8 mouse cellular contexts compared by ENCODE assay signal in the genomic region with DNA sequence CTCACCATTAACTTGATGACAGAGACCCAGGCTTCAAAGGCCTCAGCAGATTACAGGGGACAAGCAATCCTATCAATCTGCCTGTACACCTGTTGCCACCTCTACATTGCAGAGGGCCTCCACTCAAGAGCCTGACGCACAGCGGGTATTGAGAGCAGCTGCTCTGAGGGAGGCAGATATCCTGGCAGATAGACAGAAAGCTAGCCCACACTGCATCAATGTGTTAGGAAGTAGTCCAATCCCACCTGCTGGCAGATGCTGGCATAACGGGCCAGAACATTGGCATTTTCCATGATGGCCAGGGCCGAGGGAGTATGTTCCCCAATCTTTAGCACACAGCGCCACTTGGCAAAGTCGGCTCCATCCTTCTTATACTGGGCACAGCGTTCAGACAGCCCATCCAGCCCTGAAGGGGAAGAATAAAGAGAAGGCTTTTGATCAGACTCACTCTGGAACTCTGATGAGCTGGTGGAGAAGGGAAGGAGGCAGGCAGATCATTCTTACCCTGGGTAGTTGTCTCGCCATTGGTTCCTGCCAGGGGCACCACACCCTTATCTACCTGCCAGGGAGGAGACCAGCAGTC. TPM values are rescaled to one million over a fixed set of nuclear protein-coding genes. Genes with fewer than 3 reads are reported as not detected.
DNase-seq lines count a peak whose midpoint lies in the region; ATAC-seq and TF ChIP-seq lines count a peak whose summit lies in the region.

No protein-coding gene starts in this region.

- no peak overlapping the region for H3K4me2 ChIP-seq in forebrain, embryonic 15.5 days (replicated peaks)
- peak overlapping the region; percentile 89 for H3K4me2 ChIP-seq in neural tube, embryonic 15.5 days

- WGBS in forebrain, embryonic 15.5 days: 67% methylated on average over 8 of the region's 8 CpGs
- WGBS in neural tube, embryonic 15.5 days: 69% methylated on average over 8 of the region's 8 CpGs

- no peak overlapping the region for H3K27ac ChIP-seq in testis, adult 2 months (ENCODE audit: control insufficient read depth, insufficient read depth, low read depth, low read length)
- no peak overlapping the region for H3K27ac ChIP-seq in forebrain, embryonic 15.5 days (replicated peaks)
- H3K27ac ChIP-seq in neural tube, embryonic 15.5 days (replicated peaks): no peak overlapping the region

- no peaks in the 10 kb centered on the region for H3K36me3 ChIP-seq in testis, adult 2 months (ENCODE audit: control insufficient read depth, insufficient read depth, low read length)
- peaks cover 28% of the 10 kb centered on the region for H3K36me3 ChIP-seq in forebrain, embryonic 15.5 days
- peaks cover 36% of the 10 kb centered on the region for H3K36me3 ChIP-seq in neural tube, embryonic 15.5 days

- H3K9ac ChIP-seq in forebrain, embryonic 15.5 days (replicated peaks): 0 out of 2 replicates have a peak overlapping the region, but pooled peaks have one; percentile 66
- H3K9ac ChIP-seq in neural tube, embryonic 15.5 days (replicated peaks): no peak overlapping the region

- intact Hi-C loops in left cerebral cortex, postnatal 4 days (cut with DNase I): no loop called here

- TF ChIP-seq POLR2A in testis, adult 2 months (IDR thresholded peaks at IDR 0.05; ENCODE audit: control insufficient read depth, low read depth, low read length): no peak

- TF ChIP-seq CTCF in testis, adult 2 months (IDR thresholded peaks at IDR 0.05; ENCODE audit: control insufficient read depth, insufficient read depth, insufficient replicate concordance, low read depth, low read length): peak; percentile 13; the same call in 1 of the 2 replicates

- no peak overlapping the region for H3K4me3 ChIP-seq in testis, adult 2 months (ENCODE audit: control insufficient read depth, low read depth, low read length)
- 0 out of 2 replicates have a peak overlapping the region, but pooled peaks have one; percentile 58 for H3K4me3 ChIP-seq in forebrain, embryonic 15.5 days
- H3K4me3 ChIP-seq in neural tube, embryonic 15.5 days (replicated peaks): peak overlapping the region; percentile 85; the same call in 1 of the 2 replicates

- peak; percentile 47 for DNase-seq in gastrocnemius, adult 18-20 months (ENCODE audit: low spot score)
- no peak for DNase-seq in gastrocnemius, postnatal 4 days (ENCODE audit: low spot score in 2 of 2)
- no peak for DNase-seq in testis, postnatal 14 days (ENCODE audit: low spot score)
- peak; percentile 79 for DNase-seq in left cerebral cortex, postnatal 4 days

- H3K9me3 ChIP-seq in forebrain, embryonic 15.5 days: no peaks in the 10 kb centered on the region
- no peaks in the 10 kb centered on the region for H3K9me3 ChIP-seq in neural tube, embryonic 15.5 days (replicated peaks)

- no peaks in the 10 kb centered on the region for H3K27me3 ChIP-seq in testis, adult 2 months (ENCODE audit: control insufficient read depth, insufficient read depth, low read length)
- H3K27me3 ChIP-seq in forebrain, embryonic 15.5 days: no peaks in the 10 kb centered on the region
- H3K27me3 ChIP-seq in neural tube, embryonic 15.5 days (replicated peaks): no peaks in the 10 kb centered on the region

- H3K4me1 ChIP-seq in testis, adult 2 months (ENCODE audit: control insufficient read depth, insufficient read depth, low read length): peaks cover 17% of the 10 kb centered on the region
- peaks cover 48% of the 10 kb centered on the region for H3K4me1 ChIP-seq in forebrain, embryonic 15.5 days
- peaks cover 55% of the 10 kb centered on the region for H3K4me1 ChIP-seq in neural tube, embryonic 15.5 days

- ATAC-seq in forebrain, embryonic 15.5 days (replicated peaks): no peak
- ATAC-seq in neural tube, embryonic 15.5 days (ENCODE audit: low FRiP score): no peak
- ATAC-seq in frontal cortex, adult (ENCODE audit: low TSS enrichment): no peak

RNA-seq across cellular contexts. Expression of gene Fam57b, which starts 1.0 kb away (rescaled TPM):
- total RNA-seq in gastrocnemius, adult 18-20 months (2021): 10 to 100 TPM; 65.3 to 75.7 TPM
- total RNA-seq in gastrocnemius, postnatal 4 days (2021): 10 to 100 TPM in 1 of 2 experiments, 1 to 10 TPM in 1; 8.4 to 11.2 TPM
- polyA plus RNA-seq in testis, adult 2 months (2012; rRNA removed): 7.9 and 9.8 TPM in 2 replicates
- polyA plus RNA-seq in forebrain, embryonic 15.5 days (2015; fragmentation: Nextera tagmentation; extraction: Ambion mirVana): 35.1 and 38.1 TPM in 2 replicates
- total RNA-seq in left cerebral cortex, postnatal 4 days (2021): 100 to 1,000 TPM; 165 to 167 TPM
- 48.2 and 54.4 TPM in 2 replicates for polyA plus RNA-seq in neural tube, embryonic 15.5 days (2015; fragmentation: Nextera tagmentation; extraction: Ambion mirVana)

RNA-seq across cellular contexts. Expression of gene Ppp4c, which starts 4.1 kb away (rescaled TPM):
- total RNA-seq in gastrocnemius, adult 18-20 months (2021): 10 to 100 TPM; 20.5 TPM
- 10 to 100 TPM; 74.6 to 74.7 TPM for total RNA-seq in gastrocnemius, postnatal 4 days (2021)
- polyA plus RNA-seq in testis, adult 2 months (2012; rRNA removed): 252 and 262 TPM in 2 replicates
- polyA plus RNA-seq in forebrain, embryonic 15.5 days (2015; fragmentation: Nextera tagmentation; extraction: Ambion mirVana): 215 TPM in 2 replicates
- total RNA-seq in left cerebral cortex, postnatal 4 days (2021): 10 to 100 TPM; 71.1 to 79.7 TPM
- polyA plus RNA-seq in neural tube, embryonic 15.5 days (2015; fragmentation: Nextera tagmentation; extraction: Ambion mirVana): 154 and 188 TPM in 2 replicates

RNA-seq across cellular contexts. Expression of gene Tbx6, which starts 15.2 kb away (rescaled TPM):
- total RNA-seq in gastrocnemius, adult 18-20 months (2021): under 1 TPM; 0.52 to 0.59 TPM
- 1 to 10 TPM in 1 of 2 experiments, under 1 TPM in 1; 0.44 to 1.1 TPM for total RNA-seq in gastrocnemius, postnatal 4 days (2021)
- polyA plus RNA-seq in testis, adult 2 months (2012; rRNA removed): 1.1 and 1.2 TPM in 2 replicates
- 0.41 and 0.65 TPM in 2 replicates for polyA plus RNA-seq in forebrain, embryonic 15.5 days (2015; fragmentation: Nextera tagmentation; extraction: Ambion mirVana)
- under 1 TPM; 0.40 to 0.58 TPM for total RNA-seq in left cerebral cortex, postnatal 4 days (2021)
- polyA plus RNA-seq in neural tube, embryonic 15.5 days (2015; fragmentation: Nextera tagmentation; extraction: Ambion mirVana): 0.34 and 0.35 TPM in 2 replicates

RNA-seq across cellular contexts. Expression of gene Ypel3, which starts 19.7 kb away (rescaled TPM):
- 100 to 1,000 TPM in 1 of 2 experiments, 10 to 100 TPM in 1; 84.9 to 101 TPM for total RNA-seq in gastrocnemius, adult 18-20 months (2021)
- total RNA-seq in gastrocnemius, postnatal 4 days (2021): 10 to 100 TPM; 61.7 to 82.5 TPM
- polyA plus RNA-seq in testis, adult 2 months (2012; rRNA removed): 74.3 and 92.1 TPM in 2 replicates
- polyA plus RNA-seq in forebrain, embryonic 15.5 days (2015; fragmentation: Nextera tagmentation; extraction: Ambion mirVana): 207 and 213 TPM in 2 replicates
- 100 to 1,000 TPM; 110 to 113 TPM for total RNA-seq in left cerebral cortex, postnatal 4 days (2021)
- polyA plus RNA-seq in neural tube, embryonic 15.5 days (2015; fragmentation: Nextera tagmentation; extraction: Ambion mirVana): 187 and 207 TPM in 2 replicates

RNA-seq across cellular contexts. Expression of gene Gdpd3, which starts 30.3 kb away (rescaled TPM):
- total RNA-seq in gastrocnemius, adult 18-20 months (2021): under 1 TPM in 1 of 2 experiments, not detected in 1; 0.46 TPM
- total RNA-seq in gastrocnemius, postnatal 4 days (2021): 1 to 10 TPM; 4.8 to 5.1 TPM
- polyA plus RNA-seq in testis, adult 2 months (2012; rRNA removed): 3.5 and 3.9 TPM in 2 replicates
- 1.5 and 1.7 TPM in 2 replicates for polyA plus RNA-seq in forebrain, embryonic 15.5 days (2015; fragmentation: Nextera tagmentation; extraction: Ambion mirVana)
- 1 to 10 TPM; 5.2 to 5.5 TPM for total RNA-seq in left cerebral cortex, postnatal 4 days (2021)
- 1.0 and 1.5 TPM in 2 replicates for polyA plus RNA-seq in neural tube, embryonic 15.5 days (2015; fragmentation: Nextera tagmentation; extraction: Ambion mirVana)

Comparison
In these comparisons a context has a peak if more than half of its experiments do, and no peak if none do; other contexts are left out.
1. DNase-seq: peak in gastrocnemius, adult 18-20 months (single experiment) and left cerebral cortex, postnatal 4 days (single experiment); none in gastrocnemius, postnatal 4 days (0 of 2) and testis, postnatal 14 days (single experiment).
2. RNA of gene Fam57b, which starts 1.0 kb away (total RNA-seq): 165 to 167 TPM in left cerebral cortex, postnatal 4 days and 65.3 to 75.7 TPM in gastrocnemius, adult 18-20 months; 8.4 to 11.2 TPM in gastrocnemius, postnatal 4 days; every median in the first group is over 4 times any median in the second.